Comparison of ENCODE assay signal across 8 mouse cellular contexts in genomic region chr19:14449738-14450137, GRCm38 (mm10).
DNase-seq lines count a peak whose midpoint lies in the region; ATAC-seq lines count a peak whose summit lies in the region.

No protein-coding gene starts in this region.

- no peak overlapping the region for H3K4me2 ChIP-seq in neural tube, embryonic 15.5 days

- no peaks in the 10 kb centered on the region for H3K27me3 ChIP-seq in neural tube, embryonic 15.5 days (replicated peaks)

- no peak overlapping the region for H3K9ac ChIP-seq in neural tube, embryonic 15.5 days (replicated peaks)

- peak; percentile 54 for DNase-seq in embryo, embryonic 10 days (ENCODE audit: low spot score)
- no peak for DNase-seq in embryo, embryonic 9.5 days (ENCODE audit: extremely low spot score)
- DNase-seq in B cell, adult 2 months = peak; percentile 13 to 19
- peak; percentile 29 for DNase-seq in embryo, embryonic 11 days
- peak; percentile 53 for DNase-seq in lung, postnatal 14 days
- DNase-seq in left cerebral cortex, adult 8-10 months (ENCODE audit: low spot score in 2 of 2) = no peak
- DNase-seq in urinary bladder, postnatal 4 days (ENCODE audit: low spot score in 2 of 2) = no peak

- no peaks in the 10 kb centered on the region for H3K9me3 ChIP-seq in neural tube, embryonic 15.5 days (replicated peaks)

- ATAC-seq in neural tube, embryonic 15.5 days (ENCODE audit: low FRiP score) = no peak

- no peak overlapping the region for H3K27ac ChIP-seq in neural tube, embryonic 15.5 days (replicated peaks)

- H3K36me3 ChIP-seq in neural tube, embryonic 15.5 days = peaks cover 23% of the 10 kb centered on the region

- 92% methylated on average over 3 of the region's 3 CpGs for WGBS in neural tube, embryonic 15.5 days

- H3K4me1 ChIP-seq in neural tube, embryonic 15.5 days = no peaks in the 10 kb centered on the region

- H3K4me3 ChIP-seq in neural tube, embryonic 15.5 days (replicated peaks) = no peak overlapping the region

Comparison
In these comparisons a context has a peak if more than half of its experiments do, and no peak if none do; other contexts are left out.
1. DNase-seq: peak in embryo, embryonic 10 days (single experiment), B cell, adult 2 months (2 of 2), embryo, embryonic 11 days (single experiment) and lung, postnatal 14 days (single experiment); none in embryo, embryonic 9.5 days (single experiment), left cerebral cortex, adult 8-10 months (0 of 2) and urinary bladder, postnatal 4 days (0 of 2).